Mouse (Mus musculus): ENCODE measurements around the gene Kcp.

DNA sequence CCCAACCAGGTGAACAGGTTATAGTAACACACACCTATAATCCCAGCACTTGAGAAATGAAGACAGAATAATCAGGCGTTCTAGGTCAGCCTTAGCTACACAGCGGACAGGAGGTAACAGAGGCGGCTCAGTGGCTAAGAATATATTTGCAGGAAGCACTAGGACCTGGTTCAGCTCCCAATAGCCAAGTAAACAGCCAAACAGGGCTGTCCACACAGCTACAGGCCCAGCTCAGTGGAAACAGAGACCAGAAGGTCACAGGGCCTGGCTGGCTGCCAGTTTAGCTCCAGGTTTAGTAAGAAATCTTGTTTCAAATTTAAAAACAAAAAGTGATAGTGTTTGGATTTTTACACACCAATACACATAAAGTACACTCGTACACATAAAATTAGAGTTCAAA is 13.7 kb downstream of the Kcp start:
- TF ChIP-seq MEF2A (IDR thresholded peaks at IDR 0.05; ENCODE audit: borderline replicate concordance, low read depth, low read length): no peak
- TF ChIP-seq ETS1 (conservative IDR thresholded peaks at IDR 0.05; ENCODE audit: low read depth, low read length): no peak

Data from CH12.LX (cell line).